Mouse (Mus musculus) adrenal gland, postnatal 36 days (tissue): Measurements from ENCODE around the gene Zfp976. TPM values are rescaled to one million over a fixed set of nuclear protein-coding genes. Genes with fewer than 3 reads are reported as not detected.
"Not testable (repeated sequence)": the region's sequence is repeated elsewhere in the genome, so short reads cannot be mapped to it uniquely, and the experiment has no call there.

Source experiments
- DNase-seq, 2 experiments: peaks; one replicate each; pipeline ENCODE4 v3.0.0; 2021; ENCODE audit warnings: mixed read lengths in 1 of 2
- long read RNA-seq, 2 experiments: library from polyadenylated mRNA; stranded (forward); transcript quantifications; one replicate each; pipeline ENCODE4 v2.0.0; 2021; ENCODE audit warnings: borderline sequencing depth in 2 of 2
- microRNA-seq: library from miRNA; unstranded; fragments of <30 nt; microRNA quantifications from one replicate; pipeline ENCODE4 v1.2.0, GENCODE M21; 2021
- total RNA-seq, 2 experiments: library from RNA; stranded (reverse); gene quantifications; 2 replicates each; pipeline ENCODE4 v1.2.3; 2021

Zfp976 gene
- total RNA-seq = 1 to 10 TPM; 3.8 to 4.9 TPM
- long read RNA-seq, experiment 1 = 0 reads
- long read RNA-seq, experiment 2 = 0 reads

DNA sequence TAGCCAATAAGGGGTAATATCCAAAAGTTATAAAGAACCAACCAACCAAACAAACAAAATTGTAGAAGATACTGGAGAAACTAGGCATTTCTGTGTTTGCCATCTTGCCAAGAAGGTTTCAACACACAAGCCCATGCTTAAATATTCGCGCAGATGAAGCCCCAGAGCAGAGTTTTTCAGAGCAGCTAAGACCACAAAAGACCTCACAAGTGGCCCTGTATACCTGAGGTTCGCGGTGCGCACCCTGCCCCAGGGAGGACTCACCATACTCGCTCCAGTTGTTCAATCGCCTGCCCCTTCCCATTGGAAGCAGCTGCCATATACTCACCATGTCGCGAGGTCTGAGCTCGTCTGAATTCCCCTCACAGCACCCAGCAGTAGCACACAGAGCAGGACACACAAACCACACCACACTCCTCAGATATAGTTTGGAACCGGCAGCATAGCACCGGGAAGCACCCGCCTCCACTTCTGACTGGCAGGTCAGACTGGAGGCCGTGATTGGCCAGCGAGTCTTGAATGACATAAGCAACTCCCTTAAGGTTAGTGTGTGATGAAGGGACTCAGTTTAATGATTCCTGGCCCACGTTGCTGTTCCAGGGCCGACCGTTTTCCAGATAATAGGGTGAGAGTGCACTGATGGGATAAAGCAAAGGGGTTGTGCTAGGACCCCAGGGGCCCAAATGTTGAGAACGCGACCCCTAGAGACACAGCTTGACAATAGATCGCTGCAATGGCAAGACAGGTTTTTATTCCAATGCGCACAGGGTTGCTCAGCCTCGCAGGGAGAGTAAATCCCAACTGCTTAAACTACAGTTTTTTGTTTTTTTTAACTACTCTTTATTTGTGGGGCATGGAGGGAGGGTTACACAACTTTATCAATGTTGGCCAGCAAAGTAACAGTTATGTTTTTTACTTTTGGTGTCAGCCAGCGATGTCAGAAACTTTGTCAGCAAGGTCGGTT lies at the start of gene Zfp976:
Gene Zfp976 (minus strand): TSS at position 437 of the 964 bp plus-strand sequence.
- peak; percentile 80 to 83 for DNase-seq

GRCm38 (mm10) chr7:42680081-42680480 lies 37.7 kb upstream of the Zfp976 start:
- DNase-seq = not testable (repeated sequence)

DNA sequence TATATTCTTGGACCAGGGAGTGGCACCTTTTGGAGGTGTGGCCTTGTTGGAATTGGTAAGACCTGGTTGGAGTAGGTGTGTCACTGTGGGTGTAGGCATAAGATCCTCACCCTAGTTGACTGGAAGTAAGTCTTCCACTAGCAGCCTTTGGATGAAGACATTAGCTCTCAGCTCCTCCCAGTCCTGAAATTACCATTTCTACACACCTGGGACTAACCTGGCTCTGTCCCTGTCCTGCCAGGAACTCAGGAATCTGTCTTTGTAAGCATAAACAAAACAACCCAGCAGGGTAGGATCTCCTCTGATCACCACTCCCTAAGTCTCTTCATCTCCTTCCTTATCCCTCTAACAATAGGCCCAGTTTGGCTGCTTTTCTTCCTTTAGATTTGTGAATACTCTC lies 37.3 kb upstream of the Zfp976 start:
- DNase-seq = not testable (repeated sequence)

GRCm38 (mm10) chr7:42660140-42660539 lies 17.8 kb upstream of the Zfp976 start:
- DNase-seq = peak in 1 of 2 experiments; percentile 12

GRCm38 (mm10) chr7:42655211-42655610 lies 12.8 kb upstream of the Zfp976 start:
- not testable (repeated sequence) for DNase-seq

GRCm38 (mm10) chr7:42643120-42643620 lies 782 bp upstream of the Zfp976 start:
- DNase-seq = not testable (repeated sequence)

- DNase-seq = not testable (repeated sequence)
Measured at GRCm38 (mm10) chr7:42631031-42631430, 11.4 kb downstream of the Zfp976 start.

DNA sequence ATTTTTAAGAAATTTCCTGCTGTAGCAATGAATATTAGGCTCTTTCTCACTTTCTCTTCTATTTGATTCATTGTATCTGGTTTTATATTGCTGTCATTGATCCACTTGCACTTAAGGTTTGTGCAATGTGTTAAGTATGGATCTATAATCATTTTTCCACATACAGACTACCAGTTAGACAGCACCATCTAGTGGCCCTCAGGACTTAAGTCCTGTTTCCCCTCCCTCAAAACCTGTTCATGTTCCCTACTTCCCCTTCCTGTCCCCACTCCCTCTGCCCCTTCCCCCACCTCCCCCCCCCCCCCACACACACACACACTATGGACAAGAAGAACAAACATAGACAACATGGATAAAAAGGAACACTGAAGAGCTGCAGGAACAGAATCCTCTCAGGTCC lies 46.7 kb downstream of the Zfp976 start:
- not testable (repeated sequence) for DNase-seq

DNA sequence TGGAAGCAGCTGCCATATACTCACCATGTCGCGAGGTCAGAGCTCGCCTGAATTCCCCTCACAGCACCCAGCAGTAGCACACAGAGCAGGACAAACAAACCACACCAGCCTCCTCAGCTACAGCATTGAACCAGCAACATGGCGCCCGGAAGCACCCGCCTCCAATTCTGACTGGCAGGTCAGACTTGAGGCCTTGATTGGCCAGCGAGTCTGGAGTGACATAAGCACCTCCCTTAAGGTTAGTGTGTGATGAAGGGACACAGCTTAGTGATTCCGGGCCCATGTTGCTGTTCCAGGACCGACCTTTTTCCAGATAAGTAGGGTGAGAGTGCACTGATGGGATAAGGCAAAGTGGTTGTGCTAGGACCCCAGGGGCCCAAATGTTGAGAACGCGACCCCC lies 50.0 kb downstream of the Zfp976 start, which contains the start of gene Zfp977:
Gene Zfp977 (minus strand): TSS at position 135 of the 400 bp plus-strand sequence.
- DNase-seq = not testable (repeated sequence)

DNA sequence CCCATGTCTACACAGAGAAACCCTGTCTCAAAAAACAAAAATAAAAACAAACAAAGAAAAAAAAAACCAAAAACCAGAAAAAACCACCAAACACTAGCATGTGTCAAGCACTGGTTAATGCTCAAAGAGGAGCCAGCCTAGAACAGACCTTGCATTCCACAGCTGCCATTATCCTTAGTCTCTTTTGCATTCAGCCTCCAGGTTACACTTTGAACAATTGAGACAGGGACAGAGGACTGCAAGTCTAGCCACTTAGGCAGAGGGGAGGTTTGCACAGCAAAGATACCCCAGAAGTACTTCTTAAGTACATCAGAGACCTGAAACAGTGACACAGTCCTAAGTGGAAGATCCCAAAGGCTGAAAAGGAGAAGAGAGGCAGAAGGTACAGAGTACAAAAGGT lies 51.1 kb downstream of the Zfp976 start:
- not testable (repeated sequence) for DNase-seq

DNA sequence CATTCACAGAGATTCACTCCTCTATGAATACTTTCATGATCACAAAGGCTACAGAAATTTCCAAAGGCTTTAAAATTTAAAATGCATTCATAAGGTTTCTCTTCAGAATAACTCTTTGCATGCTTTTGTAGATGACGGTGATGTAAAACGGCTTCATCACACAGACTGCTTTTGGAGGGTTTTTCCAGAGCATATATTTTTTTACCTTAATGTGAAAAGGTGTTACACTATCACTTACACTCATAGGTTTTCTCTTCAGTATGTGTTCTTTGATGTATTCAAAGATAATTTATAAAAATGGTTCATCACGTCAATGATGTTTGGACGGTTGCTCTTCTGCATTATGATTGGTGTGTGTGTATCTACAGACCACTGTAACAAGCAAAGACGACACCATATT lies 63.9 kb downstream of the Zfp976 start, which contains the start of gene Gm21028:
Gene Gm21028 (minus strand): TSS at position 101 of the 400 bp plus-strand sequence.
- DNase-seq = no peak

Small RNA genes within 50 kb of the gene (microRNA-seq; reads per million reads assigned to microRNA genes)
- gene Gm24938 = not detected

Other genes starting within 250 kb of the Zfp976 start
- gene 4933421I07Rik, start 194.5 kb downstream of the Zfp976 start, total RNA-seq = not detected
- 10 to 100 TPM; 10.9 to 13.1 TPM for gene Zfp141, start 136.8 kb downstream of the Zfp976 start, total RNA-seq
- not detected for gene Gm21028, start 64.0 kb downstream of the Zfp976 start, total RNA-seq
- under 1 TPM; 0.70 to 0.95 TPM for gene Zfp977, start 50.0 kb downstream of the Zfp976 start, total RNA-seq
- 1 to 10 TPM; 4.6 to 5.6 TPM for gene Zfp975, start 50.2 kb upstream of the Zfp976 start, total RNA-seq
- under 1 TPM in 1 of 2 experiments, not detected in 1; 0.20 TPM for gene Gm17067, start 84.4 kb upstream of the Zfp976 start, total RNA-seq
- not detected for gene Vmn2r62, start 150.9 kb upstream of the Zfp976 start, total RNA-seq
- under 1 TPM; 0.13 to 0.16 TPM for gene Gm2381, start 224.6 kb upstream of the Zfp976 start, total RNA-seq